Mouse (Mus musculus): Measurements from ENCODE around the gene Cul3.
"Not testable (repeated sequence)": the region's sequence is repeated elsewhere in the genome, so short reads cannot be mapped to it uniquely, and the experiment has no call there.

Cul3 gene

GRCm38 (mm10) chr1:80340436-80341376 is at the start of gene Cul3:
Cul3 (minus strand) TSS chr1:80340480.
- peak; percentile 97 to 98 for DNase-seq (ENCODE audit: low spot score in 2 of 2)

DNA sequence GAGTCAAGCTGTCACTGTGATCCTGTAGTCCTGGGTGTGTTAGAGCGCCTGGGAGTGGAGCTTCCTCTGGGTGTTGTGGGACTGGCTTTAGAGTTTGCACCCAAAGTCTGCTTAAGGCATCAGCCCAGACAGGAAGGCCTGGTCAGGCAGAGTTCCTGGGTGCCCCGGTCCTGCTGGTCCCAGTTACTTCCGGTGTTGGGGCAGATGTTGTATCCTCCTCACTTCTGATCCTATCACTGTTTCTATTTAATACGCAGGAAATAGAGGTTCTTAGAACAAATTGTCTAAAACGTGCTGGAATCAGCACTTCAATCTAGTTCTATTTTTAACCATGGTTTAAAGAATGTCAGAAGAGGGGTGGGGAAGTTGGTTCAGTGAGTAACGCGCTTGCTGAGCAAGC is 49.2 kb upstream of the Cul3 start:
- DNase-seq (ENCODE audit: low spot score in 2 of 2): no peak

DNA sequence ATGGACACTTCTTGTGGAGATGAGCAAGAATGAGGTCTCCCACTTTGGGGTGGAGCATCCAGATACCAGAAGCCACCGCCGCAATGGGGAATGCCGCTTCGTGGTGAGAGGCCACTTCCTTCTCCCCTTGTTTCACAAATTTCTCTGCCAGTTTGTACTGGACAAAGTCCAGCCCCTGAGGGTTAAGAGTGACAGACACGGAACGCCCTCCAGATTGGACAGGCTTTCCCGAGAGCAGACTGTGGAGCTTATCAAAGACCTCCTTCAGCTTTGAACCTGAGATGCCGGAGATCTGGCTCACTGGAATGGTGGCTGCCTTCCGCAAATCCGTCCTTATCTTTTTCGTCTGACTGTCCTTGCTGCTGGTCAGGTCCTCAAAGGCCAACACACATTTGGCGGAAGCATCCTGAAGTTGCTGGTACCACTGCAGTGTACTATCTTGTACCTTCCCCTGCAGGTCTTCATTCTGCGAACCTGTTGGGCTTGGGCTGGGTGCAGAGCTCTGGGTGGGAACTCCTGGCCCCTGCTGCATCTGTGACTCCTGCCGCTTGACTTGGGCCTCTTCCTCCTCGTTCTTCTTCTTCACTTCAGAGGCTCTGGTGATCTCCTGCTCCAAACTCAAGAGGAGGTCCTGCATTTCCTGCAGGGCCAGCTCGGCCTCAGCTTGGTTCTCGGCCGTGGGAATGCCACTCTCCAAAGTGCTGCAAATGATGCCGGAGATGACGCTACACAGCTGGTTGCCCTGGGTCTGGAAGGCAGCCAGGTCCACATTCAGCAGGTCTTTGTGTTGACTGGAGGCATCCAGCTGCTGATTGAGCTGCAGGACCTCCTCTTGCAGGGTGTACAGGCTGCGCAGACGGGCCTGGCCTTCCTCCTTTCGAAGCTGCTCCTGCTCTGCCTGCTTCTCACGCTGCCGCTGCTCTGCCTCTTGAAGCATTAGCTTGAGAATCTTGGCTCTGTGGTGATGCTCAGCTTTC is 43.6 kb upstream of the Cul3 start:
- DNase-seq (ENCODE audit: low spot score in 2 of 2): no peak

GRCm38 (mm10) chr1:80382928-80383327 is 42.6 kb upstream of the Cul3 start:
- DNase-seq (ENCODE audit: low spot score in 2 of 2): no peak

GRCm38 (mm10) chr1:80381302-80381701 is 41.0 kb upstream of the Cul3 start:
- DNase-seq (ENCODE audit: low spot score in 2 of 2): no peak

DNA sequence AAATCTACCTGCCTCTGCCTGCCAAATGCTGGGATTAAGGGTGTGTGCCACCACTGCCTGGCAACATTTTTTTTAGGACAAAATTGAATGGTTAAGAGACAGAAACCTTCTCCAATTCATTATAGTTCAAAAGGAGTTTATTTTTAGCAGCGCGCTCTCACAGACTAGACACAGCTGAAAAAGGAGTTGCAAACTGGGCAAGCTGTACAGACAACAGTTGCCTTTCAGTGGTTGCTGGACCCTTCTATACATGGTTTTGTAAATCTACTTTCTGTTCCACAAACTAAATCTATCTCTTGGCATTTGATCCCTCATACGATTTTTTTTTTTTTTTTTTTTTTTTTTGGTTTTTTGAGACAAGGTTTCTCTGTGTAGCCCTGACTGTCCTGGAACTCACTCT is 31.7 kb upstream of the Cul3 start:
- no peak for DNase-seq (ENCODE audit: low spot score in 2 of 2)

GRCm38 (mm10) chr1:80371189-80371889 is 31.1 kb upstream of the Cul3 start:
- DNase-seq (ENCODE audit: low spot score in 2 of 2): no peak

- no peak for DNase-seq (ENCODE audit: low spot score in 2 of 2)
Measured at GRCm38 (mm10) chr1:80363486-80363885, 23.2 kb upstream of the Cul3 start.

GRCm38 (mm10) chr1:80362946-80363345 is 22.7 kb upstream of the Cul3 start:
- DNase-seq (ENCODE audit: low spot score in 2 of 2): no peak

- no peak for DNase-seq (ENCODE audit: low spot score in 2 of 2)
Measured at GRCm38 (mm10) chr1:80362400-80362799, 22.1 kb upstream of the Cul3 start.

DNA sequence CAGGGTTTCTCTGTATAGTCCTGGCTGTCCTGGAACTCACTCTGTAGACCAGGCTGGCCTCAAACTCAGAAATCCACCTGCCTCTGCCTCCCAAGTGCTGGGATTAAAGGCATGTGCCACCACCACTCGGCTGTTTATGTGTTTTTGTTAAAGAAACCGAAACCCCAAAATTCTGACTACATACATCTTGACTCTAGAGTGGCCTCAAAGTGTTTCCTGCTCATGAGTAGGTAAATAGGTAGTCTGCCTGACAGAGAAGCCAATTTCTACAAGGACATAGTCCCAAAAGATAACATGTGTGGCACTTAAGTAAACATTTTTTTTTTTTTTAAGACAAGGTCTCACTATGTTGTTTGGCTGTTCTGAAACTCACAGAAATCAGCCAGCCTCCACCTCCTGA is 21.5 kb upstream of the Cul3 start:
- DNase-seq (ENCODE audit: low spot score in 2 of 2): not testable (repeated sequence)

- DNase-seq (ENCODE audit: low spot score in 2 of 2): no peak
Measured at GRCm38 (mm10) chr1:80360038-80360608, 19.8 kb upstream of the Cul3 start.

GRCm38 (mm10) chr1:80340061-80340435 is 232 bp downstream of the Cul3 start:
- peak; percentile 75 to 76 for DNase-seq (ENCODE audit: low spot score in 2 of 2)

- DNase-seq (ENCODE audit: low spot score in 2 of 2): peak; percentile 45 to 55
Measured at GRCm38 (mm10) chr1:80339425-80340021, 757 bp downstream of the Cul3 start.

DNA sequence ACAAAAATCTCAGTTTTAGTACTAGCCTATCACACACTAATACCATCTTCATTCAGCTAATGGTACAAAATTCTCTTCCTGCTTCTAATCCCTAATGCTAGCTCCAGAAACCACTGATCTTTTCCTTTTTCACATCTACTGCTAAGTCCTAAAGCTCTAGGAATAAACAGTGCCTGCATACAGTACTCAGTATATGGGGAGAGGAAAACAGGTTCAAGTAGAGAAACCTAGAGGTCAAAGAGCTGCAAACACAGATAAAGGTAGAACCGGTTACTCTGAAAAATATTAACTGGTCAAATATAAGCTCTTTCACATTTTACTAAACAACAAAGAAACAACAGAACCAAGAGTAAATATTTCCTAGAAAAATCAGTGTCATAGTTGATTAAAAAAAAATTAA is 1.9 kb downstream of the Cul3 start:
- no peak for DNase-seq (ENCODE audit: low spot score in 2 of 2)

DNA sequence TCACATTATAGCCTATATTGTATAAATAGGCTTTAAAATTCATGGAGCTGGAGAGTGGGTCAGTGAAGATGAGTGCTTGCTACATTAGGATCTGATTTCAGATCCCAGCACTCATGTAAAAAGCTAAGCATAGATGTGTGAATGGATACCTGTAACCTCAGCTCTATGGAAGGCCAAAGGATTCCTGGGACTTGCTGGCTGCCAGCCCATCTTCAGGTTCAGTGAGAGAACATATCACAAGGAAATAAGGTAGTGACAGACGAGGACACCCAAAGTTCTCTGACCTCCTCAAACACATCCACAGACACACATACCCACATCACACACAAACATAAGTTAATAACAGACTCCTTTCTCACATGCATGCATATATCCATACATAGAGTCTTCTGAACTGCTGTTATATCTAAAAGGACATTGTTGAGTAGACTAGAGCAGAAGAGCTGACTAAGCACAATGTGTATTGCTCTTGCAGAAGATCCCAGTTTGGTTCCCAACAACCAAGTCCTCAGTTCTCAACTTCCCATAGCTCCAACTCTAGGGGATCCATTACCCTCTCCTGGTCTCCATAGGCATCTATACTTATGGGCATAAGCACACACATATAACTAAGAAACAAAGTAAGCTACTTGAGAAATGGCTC is 4.4 kb downstream of the Cul3 start:
- DNase-seq (ENCODE audit: low spot score in 2 of 2): no peak

DNA sequence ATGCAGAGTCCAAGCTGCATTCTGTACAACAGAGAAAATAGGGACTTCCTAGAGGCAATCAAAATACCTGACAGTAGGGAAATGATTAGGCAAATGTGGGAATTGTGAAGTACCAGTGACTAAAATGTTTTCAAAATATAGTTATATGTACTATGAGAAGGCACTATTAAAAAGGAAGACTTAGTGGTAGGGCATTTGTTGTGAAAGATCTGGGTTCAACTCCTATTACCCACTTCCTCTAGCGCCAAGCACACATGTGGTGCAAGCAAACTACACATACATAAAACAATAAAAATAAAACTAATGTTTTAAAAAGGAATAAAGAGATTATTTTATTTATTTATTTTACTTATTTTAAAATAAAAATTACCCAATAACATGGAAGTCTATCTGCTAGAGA is 5.2 kb downstream of the Cul3 start:
- DNase-seq (ENCODE audit: low spot score in 2 of 2): no peak

- DNase-seq (ENCODE audit: low spot score in 2 of 2): no peak
Measured at GRCm38 (mm10) chr1:80330970-80331369, 9.3 kb downstream of the Cul3 start.

DNA sequence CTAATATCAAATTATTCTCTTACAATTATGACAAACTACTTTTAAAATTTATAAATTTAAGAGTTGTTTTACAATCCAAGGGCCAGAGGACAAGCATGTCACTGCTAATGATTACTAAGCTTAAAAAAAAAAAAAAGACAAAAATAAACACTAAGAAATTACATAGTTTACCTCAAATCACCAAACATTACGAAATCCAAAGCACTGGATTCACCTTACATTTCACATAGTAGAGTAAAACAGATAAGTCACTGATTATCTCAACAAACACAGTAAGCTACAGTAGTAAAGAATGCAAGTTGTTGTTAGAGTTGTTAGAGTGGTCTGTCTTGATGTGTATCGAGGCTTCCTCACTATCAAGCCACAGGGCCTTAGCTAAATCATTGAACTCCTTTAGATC is 14.5 kb downstream of the Cul3 start:
- DNase-seq (ENCODE audit: low spot score in 2 of 2): no peak

DNA sequence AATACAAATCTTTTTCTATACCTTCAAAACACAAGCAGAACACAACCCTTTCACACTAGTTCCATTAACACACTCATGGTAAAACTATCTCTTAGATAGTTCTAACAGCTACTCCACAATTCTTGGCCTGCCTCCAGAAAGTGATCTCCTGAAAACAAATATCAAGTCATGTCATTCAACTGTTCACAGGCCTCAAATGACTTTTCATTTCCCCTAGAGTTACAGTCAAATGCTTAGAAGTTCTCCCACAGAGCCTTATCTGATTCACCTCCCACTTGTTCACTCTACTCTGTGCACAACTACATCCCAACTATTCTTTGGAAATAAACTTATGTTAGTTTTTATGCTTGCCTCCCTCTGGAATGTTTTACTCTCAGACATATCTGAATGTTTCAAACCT is 15.9 kb downstream of the Cul3 start:
- DNase-seq (ENCODE audit: low spot score in 2 of 2): no peak

Measured in right cerebral cortex, postnatal 10 days (tissue).